19 mouse cellular contexts compared by ENCODE assay signal in the genomic region with DNA sequence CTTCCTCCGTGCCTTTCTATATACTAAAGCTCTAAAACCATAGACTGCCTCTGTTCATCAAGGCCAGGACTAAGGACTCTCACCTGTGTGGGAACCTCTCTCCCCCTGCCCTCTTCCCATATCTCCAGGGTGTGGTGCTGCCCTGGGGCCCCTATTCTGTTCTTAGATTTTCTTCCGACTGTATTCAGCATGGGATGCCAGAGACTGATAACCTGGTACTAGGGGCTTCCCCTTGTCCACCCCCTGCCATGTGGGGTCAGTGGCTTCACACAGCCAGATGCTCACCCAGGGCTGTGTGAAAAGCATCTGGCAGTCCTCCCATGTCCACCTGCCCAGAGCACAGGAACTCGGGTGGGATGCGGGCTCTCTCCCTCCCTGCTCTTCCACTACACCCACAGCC. TPM values are rescaled to one million over a fixed set of nuclear protein-coding genes. Genes with fewer than 3 reads are reported as not detected.
"Had no signal": no experiment of that assay in that cellular context is flagged by ENCODE, and none has a peak within 500 bp of the region (broad histone marks: within the 10 kb centered on the region; RNA-seq: fewer than 3 reads in every experiment).

No protein-coding gene starts in this region.

RNA-seq across cellular contexts. Expression of a gene that starts 43.1 kb away (rescaled TPM):
- total RNA-seq: layer of hippocampus, adult 18-20 months; layer of hippocampus, postnatal 14 days; left cerebral cortex, adult 8-10 months; left cerebral cortex, postnatal 14 days; left cerebral cortex, postnatal 4 days; liver, adult 2 months; megakaryocyte, adult 5-6 weeks had no signal
- polyA plus RNA-seq: kidney, embryonic 16.5 days; limb, embryonic 13.5 days; liver, adult 2 months; liver, embryonic 13.5 days; liver, embryonic 16.5 days; lung, adult 2 months; lung, embryonic 16.5 days; macrophage; midbrain, embryonic 12.5 days; midbrain, embryonic 15.5 days; neural tube, embryonic 12.5 days; neural tube, embryonic 15.5 days; stomach, embryonic 15.5 days had no signal
